Mouse (Mus musculus): ENCODE results near the gene Acap1.

- TF ChIP-seq CTCF (IDR thresholded peaks at IDR 0.05; ENCODE audit: low read depth, low read length) = no peak
- TF ChIP-seq POLR2A (IDR thresholded peaks at IDR 0.05; ENCODE audit: insufficient read depth, low read length) = no peak
- no peak for TF ChIP-seq EP300 (IDR thresholded peaks at IDR 0.05; ENCODE audit: insufficient read depth, low read depth, low read length)
These were observed 16.4 kb upstream of the Acap1 start for GRCm38 (mm10) chr11:69911701-69912100.

Measured in ES-Bruce4 (cell line).